2 mouse cellular contexts compared by ENCODE assay signal in the genomic region with DNA sequence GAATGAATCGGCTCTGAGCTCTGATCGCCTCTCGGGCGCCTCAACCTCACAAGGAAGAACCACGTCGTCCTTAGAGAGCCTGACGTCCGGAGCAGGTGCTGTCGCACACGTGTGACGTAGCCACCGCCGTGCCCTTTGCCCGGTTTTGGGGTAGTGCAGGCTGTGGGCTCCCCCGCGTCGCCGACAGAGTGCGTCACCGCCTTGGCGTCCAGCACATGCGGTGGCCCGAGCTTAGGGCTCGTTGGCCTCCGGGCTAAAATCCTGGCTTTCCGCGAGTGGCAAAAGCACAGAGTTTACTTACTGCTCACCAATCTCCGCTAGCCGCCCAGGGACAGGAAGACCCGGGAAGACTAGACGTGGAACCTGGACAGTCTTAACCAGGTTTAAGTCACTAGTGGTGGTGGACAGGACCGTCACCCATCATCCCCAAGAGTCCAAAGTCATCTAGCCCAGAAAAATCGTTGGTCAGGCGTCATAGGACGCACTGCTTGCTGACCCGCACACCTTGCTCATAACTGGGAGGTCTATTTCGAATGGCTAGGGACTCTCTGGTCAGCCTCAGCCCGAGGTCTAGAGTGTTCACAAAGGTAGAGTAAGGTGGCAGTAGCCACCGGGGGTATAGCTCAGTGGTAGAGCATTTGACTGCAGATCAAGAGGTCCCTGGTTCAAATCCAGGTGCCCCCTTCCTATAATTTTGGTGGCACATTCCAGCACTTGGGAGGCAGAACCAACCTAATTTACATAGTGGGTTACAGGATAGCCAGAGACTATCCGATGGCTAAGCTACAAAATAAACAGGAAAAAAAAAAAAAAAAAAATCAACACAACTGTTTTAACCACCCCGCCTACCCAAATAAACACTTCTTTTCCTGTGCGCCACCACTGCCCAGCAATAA.
A peak's percentile ranks its signal among the peaks of the same experiment; 100 is the strongest.
TF ChIP-seq lines count a peak whose summit lies in the region.

No protein-coding gene starts in this region.

TF ChIP-seq in C2C12, 6 proteins besides CTCF, POLR2A, EP300 and RAD21 (continued from another document):
- TF ChIP-seq FOSL1 (IDR thresholded peaks at IDR 0.05; ENCODE audit: insufficient read depth, low read length, poor library complexity, severe bottlenecking) (no peak), CEBPB (IDR thresholded peaks at IDR 0.05; ENCODE audit: low read depth) (no peak), USF1 (IDR thresholded peaks at IDR 0.05; ENCODE audit: low read depth) (no peak)

TF ChIP-seq in myocyte, 11 proteins besides CTCF, POLR2A, EP300 and RAD21 (continued from another document):
- TF ChIP-seq CEBPB (IDR thresholded peaks at IDR 0.05; ENCODE audit: insufficient read depth, poor library complexity, severe bottlenecking), result no peak
- peak; percentile 6 for TF ChIP-seq MAX (IDR thresholded peaks at IDR 0.05; ENCODE audit: low read depth)
- TF ChIP-seq USF1 (IDR thresholded peaks at IDR 0.05; ENCODE audit: low read depth), result no peak
- TF ChIP-seq REST (IDR thresholded peaks at IDR 0.05; ENCODE audit: insufficient read depth, insufficient read length), result no peak
- peak in 2 of 3 experiments; percentile 66 to 81 for TF ChIP-seq MYOG (IDR thresholded peaks at IDR 0.05; ENCODE audit: control insufficient read depth in 1 of 3, insufficient read depth in 1 of 3, insufficient read length in 2 of 3, low read depth in 2 of 3)
- TF ChIP-seq POLR2AphosphoS2 (IDR thresholded peaks at IDR 0.05; ENCODE audit: insufficient read length, low read depth), result peak; percentile 42
- peak; percentile 92 for TF ChIP-seq SRF (IDR thresholded peaks at IDR 0.05; ENCODE audit: control insufficient read depth, insufficient read length, low read depth)
- no peak for TF ChIP-seq TCF3 (IDR thresholded peaks at IDR 0.05; ENCODE audit: insufficient read length, low read depth)
- peak in 2 of 3 experiments; percentile 78 to 80 for TF ChIP-seq MYOD1 (IDR thresholded peaks at IDR 0.05; ENCODE audit: control insufficient read depth in 1 of 3, insufficient read length in 2 of 3, low read depth in 2 of 3)
- no peak for TF ChIP-seq TCF12 (IDR thresholded peaks at IDR 0.05; ENCODE audit: insufficient read depth, poor library complexity, severe bottlenecking)
